Mouse (Mus musculus) cerebellum, adult 2 months (tissue): Measurements from ENCODE around the gene D130052B06Rik.

Experiments
- CTCF ChIP-seq: fragments of 200-500 bp; IDR thresholded peaks from 2 replicates; pipeline ENCODE4 v1.5.1; 2011; ENCODE audit warnings: low read depth, mild to moderate bottlenecking, control low read depth, low read length, moderate library complexity, borderline replicate concordance; ENCODE audit not compliant: insufficient read depth
- POLR2A ChIP-seq: fragments of 200-500 bp; IDR thresholded peaks from 2 replicates; pipeline ENCODE4 v1.6.1; 2011; ENCODE audit warnings: low read length, control low read depth, borderline replicate concordance; ENCODE audit not compliant: insufficient read depth

GRCm38 (mm10) chr11:33637107-33637506, 38.0 kb downstream of the D130052B06Rik start:
- TF ChIP-seq CTCF (no peak), POLR2A (no peak)
